Mouse (Mus musculus) retina, postnatal 7 days (tissue): ENCODE measurements around the gene Wiz.

Source experiments
- DNase-seq: peaks from one replicate; pipeline ENCODE4 v3.0.0-alpha.2; 2012; ENCODE audit warnings: low read depth, low spot score

Gene Wiz

DNA sequence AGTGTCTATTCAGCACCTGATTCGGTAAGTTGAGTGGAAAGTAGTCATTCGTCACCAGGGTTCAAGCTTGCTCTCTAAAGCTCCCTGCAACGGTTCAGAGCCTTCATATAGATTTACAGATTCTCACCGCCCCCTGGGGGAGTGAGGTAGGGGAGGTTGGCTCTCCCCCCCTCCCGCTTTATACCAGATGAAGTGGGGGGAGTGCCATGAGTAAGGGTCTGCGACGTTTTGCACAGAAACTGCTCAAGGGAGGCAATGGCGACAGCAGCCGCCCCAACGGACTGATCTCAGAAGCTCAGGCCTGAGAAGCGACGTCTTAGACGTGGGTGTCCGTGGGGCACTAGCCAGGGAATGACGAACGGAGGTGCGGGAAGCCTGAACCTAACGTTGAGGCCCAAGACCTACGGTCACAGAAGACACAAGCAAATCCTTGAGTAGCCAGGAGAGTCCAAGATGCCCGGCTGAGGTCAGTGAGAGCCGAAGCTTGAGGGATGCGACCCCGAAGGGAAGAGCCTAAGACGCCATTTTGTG lies 39.3 kb downstream of the Wiz start:
- DNase-seq = no peak

DNA sequence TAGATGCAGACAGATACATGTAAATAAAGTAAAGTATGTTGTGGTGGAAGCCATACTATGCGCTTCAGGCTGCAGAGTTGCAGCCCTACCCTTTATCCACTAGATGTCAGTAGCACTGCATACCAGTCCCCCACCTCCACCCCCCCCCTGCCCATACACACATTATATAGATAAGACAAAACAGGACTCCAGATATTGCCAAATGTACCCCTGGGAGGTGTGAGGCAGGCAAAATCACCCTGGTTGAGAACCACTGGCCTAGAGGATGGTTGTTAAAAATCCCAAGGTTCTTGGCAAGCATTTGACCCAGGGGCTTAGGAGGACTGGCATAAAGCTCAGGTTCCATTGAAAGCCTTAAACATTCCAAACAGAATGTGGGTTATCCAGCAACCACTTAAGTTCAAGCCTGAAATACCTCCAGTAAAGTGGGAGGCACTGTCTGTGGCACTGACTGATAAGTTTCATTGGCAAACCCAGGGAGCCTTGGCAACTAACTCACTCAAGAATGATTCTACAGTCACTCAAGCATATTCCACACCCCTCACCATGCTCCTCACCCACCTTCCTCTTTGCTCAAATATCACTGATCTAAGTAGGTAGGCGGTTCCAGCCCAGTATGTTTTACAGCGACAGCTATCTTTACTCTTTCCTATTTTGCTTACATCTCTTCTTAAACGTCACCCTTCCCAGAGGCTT lies 40.1 kb downstream of the Wiz start:
- DNase-seq = no peak

DNA sequence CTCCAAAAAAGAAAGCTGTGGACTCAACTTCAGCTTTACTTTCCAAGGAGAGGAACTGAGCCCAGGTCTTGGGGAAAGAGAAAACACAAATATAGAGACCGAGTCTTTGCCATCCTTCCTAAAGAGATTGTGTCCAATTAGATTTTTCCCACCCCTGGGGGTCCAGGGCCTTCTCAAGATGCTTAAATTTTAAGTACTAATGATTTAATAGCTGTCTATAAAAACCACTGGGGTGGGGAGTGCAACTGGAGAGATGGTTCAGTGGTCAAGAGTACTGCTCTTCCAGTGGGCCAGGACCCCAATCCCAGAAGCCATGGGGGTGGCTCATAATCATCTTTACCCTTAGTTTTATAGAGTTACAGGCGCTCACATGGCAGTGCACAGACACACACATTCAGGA lies 40.8 kb downstream of the Wiz start:
- DNase-seq = no peak

DNA sequence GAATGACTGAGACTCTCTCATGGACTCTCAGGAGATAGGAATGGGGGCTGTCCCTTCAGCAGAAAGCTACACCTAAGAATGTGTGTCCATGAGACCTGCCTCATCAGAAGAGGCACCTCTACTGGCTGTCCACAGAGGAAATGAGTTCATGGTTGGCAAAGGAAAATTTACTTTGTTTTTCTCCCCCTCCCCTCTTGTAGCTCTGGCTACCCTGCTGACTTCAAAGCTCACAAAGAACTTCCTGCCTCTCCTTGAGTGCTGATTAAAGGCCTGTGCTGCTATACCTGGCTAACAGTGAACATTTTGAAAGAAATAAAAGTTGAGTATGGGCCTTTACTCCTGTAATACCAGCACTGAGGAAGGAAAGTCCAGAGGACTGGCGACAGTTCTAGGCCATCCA lies 48.1 kb downstream of the Wiz start:
- no peak for DNase-seq

DNA sequence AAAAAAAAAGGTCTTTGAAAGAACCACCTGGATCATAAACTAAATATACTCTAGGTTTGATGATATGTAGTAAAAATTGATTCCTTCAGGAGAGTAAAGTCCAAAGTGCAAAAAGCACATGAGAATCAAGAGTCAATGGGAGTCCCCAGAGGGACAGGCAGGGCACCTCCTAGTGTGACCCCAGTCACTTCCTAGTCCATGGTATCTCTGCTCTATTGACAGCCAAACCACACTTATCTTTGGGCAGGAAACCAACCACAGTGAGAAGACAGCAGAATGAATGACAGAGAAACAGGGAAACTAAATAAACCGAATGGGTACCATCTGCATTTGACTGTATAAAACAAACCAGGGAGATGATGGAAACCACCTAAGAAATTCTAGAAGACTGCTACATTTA lies 49.1 kb downstream of the Wiz start:
- DNase-seq = no peak

DNA sequence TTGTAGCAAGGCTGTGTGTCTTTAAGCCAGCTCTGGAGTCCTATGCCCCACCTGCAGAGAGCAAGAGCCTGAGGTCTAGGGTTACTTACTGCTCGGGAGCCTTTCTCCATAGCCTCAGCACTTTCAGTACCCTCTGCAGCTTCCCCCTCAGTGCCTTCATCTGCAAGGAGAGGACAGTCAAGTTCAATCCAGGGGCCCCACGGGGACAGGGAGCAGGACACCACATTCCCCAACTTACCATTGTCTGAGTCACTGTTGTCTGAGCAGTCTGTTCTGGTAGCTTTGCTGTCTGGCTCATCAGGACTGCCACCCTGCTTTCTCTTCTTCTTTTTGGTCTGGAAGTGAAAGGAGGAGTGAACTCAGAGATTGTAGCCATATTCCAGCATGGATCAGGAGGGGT lies 53.4 kb downstream of the Wiz start:
- DNase-seq = no peak

DNA sequence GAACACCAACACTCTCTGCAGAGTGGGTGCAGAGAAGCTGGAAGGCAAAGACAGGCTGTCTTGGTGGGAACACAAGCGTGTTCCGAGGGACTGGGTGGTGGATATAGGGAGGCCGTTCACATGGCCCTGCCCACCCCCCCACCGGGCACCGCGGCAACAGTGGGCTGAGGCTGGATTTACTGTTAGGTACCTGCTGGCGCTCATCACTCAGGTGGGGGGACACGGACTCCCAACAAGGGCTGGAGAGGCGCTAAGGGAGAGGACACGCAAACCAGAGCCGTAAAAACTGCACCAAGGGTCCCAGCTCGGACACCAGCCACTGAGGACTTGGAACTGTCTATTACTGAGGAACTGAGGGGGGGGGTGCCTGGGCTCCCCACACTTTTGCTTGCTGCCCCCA lies 54.3 kb downstream of the Wiz start:
- DNase-seq = no peak

DNA sequence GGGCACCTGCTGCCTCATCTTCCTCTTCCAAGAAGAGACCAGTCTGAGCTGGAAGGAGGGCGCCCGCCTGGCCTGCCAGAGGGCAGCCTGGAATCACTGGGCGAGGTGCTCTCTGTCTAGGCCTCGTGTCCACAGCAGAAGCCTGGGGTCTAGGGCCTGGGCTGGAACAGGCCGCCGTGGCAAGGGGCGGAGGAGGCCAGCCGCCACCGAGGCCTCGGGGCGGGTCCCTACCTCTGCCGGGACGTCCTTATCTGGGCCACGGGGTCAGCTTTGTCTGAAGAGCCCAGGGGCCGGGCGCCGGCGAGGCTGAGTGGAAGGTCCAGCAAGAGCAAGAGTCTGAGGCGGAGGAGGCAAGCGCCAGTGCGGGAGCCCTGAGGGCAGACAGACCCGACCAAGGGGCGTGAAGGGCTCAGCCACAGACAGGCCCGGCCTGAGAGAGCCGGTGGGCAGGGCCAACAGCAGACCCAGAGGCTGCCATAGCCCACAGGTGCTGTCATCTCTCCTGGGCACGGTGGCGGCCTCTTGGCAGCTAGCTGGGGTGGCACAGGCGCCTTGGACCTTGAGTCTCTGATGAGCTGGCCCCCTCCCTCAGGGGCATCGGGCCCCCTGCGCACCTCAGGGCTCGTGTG lies 55.5 kb downstream of the Wiz start:
- DNase-seq = no peak

DNA sequence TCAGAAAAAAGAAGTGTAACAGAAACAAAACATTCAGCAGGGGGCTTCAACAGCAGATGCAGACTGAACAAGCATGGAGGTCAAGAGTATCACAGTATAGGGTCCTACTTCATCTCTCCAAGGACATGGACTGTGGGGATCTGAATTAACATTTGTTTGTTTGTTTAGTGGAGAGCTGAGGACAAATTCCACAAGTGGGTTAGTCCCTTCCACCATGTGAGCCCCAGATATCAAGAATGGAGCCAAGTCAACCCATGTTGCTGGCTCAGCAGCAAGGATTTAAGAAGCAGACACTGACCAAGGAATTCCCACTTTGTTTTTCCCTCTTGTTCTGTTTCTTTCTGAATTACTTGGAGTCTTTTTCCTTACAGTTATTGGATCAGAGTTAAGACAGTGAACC lies 61.7 kb downstream of the Wiz start:
- no peak for DNase-seq

DNA sequence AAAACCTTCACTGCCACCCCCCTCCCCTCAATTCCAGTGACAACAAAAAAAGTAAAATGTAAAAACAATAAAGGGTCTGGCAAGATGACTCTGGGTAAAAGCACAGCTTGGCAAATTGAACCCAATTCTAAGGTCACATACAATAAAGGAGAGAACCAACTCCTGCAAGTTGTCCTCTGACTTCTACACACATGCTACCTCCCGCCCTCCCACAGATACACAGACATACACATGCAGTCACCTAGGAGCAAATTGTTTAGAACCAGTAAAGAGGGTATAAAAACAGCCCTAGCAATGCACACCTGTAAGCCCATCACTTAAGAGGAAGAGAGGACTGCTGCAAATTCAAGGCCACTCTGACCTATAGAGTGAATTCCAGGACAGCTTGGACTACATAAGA lies 66.4 kb downstream of the Wiz start:
- DNase-seq = no peak

DNA sequence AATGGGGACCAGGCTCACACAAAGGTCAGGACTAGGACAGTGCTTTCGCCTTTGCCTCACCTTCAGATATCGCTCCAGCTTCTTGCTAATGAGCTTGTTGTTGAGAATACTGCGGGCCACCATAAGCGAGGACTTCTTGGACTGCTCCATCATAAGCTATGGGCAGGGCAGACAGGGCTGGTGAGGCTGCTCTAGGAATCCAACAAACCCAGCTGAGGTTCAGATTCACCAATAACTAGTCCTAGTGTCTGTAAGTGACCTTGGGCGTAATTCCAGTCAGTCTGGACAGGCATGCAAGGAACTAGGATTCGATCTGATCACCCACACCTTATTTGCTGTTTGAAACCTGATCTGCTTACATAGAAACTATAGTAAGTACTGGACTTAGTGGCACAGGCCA lies 67.4 kb downstream of the Wiz start:
- no peak for DNase-seq

DNA sequence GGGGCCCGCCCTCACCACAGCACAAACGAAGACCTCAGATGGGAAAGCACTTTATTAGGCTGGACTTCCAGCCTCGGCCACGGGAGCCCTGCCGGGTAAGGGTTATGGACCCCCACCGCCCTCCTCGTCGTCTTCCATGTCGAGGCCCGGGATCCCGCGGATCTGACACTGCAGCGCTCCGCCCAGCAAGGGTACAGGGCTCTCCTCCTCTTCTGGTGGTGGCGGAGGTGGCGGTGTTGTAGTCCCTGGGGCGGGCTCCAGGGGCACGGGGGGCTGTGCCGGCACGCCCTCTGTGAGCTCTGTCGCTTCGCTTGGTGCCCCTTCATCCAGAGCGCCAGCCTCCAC lies 67.9 kb downstream of the Wiz start:
- DNase-seq = no peak

DNA sequence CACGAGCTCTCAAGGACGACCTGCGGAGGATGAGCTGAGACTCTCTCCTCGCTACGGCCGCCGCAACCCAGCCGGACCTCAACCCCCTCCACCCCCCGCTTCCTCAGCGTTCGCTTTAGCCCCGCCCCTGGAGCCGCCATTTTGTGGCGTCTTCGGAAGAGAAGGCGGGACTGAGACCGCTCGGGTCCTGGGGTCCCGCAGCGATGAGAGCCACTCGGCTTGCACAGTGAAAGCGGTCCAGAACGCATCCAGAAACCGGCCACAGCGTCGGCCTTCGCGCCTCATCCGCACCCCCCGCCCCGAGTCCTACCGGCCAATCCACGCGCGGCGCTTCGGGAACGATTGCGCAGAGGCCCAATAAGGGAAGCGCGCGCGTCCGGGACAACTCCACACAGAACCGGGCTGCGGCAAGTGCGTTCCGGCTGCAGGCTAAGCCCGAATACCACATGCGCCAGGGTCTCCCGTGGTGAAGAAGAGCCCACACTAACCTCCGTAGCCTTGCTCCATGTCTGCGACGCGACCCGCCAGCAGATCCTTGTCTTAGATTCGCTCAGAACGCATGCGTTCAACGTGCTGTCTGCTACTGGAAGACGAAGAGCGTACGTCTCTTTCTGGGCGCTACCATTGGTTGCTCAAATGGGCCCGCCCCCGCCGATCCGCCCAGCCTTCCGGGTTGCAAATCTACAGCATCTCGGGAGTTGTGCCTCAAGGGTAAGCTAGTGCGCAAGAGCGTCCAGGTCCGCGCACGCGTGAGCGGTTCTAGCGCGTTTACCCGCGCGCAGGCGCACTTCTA lies 68.4 kb downstream of the Wiz start, which contains the start of gene Akap8:
Gene Akap8 (minus strand): TSS at position 642 of the 793 bp plus-strand sequence.
- DNase-seq = peak; percentile 95

DNA sequence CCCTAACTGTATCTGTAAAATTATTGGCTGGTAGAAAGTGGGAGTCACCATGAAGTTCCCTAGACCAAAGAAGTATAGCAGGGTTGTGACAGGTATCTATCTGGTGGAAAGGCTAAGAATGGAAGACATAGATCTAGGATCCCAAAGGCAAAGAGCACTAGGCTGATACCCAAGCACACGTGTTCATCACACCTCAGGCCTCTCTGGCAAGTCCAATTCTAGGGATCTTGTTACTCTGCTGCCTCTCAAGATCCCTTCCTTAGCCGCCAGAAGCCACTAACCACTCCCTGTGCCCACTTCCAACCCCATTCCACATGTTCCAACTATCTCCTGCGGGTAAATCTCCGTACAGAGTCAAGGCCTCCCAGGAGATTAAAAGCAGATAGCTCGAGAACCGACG lies 69.3 kb downstream of the Wiz start:
- DNase-seq = no peak

DNA sequence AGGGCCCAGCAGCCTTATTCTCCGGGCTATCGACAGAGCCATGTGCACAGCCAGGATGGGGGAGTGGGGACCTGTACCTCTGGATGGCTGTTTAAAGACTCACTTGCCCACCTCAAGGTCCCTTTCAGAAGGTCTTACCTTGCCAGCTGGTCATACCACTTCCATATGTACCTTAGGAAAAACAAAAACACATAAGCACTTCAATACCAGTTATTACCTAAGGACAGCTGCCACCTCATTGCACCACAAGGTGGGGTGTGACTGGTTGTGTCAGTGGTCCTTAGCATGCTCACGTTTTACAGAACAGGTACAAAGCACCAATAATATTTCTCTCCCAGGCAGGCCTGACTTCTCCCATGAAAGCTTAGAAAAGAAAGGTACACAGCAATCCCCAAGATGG lies 71.5 kb downstream of the Wiz start:
- DNase-seq = no peak

DNA sequence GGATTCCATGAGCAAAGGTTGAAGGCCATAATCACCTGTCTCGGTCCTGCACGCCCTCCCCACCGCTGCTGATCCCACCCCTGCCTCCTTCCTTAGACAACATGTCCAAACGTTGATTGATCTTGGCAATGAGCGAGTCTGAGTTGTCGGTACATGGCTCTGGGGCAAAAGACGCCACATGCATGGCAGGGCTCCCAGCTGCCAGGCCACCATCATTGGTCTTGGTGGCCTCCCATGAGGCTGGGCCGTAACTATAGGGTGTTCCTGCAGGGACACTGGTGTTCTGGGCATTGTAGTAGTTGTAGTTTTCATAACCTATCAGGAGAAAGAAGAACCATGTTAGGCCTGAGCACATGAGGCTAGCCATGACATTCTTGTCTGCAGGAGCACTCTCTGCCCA lies 72.2 kb downstream of the Wiz start:
- no peak for DNase-seq

DNA sequence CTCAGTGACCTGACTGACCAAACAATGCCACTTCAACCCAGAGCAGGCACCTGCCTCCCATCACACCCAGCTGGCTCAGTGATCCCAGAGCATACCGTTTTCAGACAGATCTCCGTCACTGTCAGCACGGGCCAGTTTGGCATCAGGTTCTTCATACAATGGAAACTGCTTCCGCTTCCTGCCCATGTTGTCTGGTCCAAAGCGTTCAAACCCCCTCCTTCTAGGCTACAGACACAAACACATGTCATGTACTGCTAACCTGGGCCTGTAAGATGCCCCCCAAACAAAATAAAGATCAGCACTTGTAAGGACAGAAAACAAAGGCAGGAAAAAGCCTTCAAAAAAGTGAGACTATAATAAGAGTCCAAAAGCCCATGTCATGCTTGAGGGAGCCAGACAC lies 73.7 kb downstream of the Wiz start:
- no peak for DNase-seq

DNA sequence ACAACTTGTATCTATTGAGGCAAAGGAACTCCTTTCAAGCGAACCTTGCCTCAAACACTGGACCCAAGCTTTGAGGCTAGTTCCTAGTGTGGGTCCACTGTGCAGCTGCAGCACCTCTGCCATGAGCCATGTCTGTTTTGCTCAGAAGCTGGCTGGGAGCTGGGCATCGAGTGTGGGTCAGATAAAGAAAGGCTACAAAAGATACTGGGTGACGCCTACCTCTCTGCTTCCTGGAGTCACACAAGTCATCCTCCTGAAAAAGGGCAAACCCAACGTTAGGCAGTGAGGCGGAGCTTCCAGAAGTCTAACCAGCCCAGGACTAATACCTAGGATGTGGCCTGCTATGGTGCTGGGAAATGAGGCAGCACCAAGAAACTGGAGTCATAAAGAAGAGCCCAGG lies 75.3 kb downstream of the Wiz start:
- DNase-seq = no peak

DNA sequence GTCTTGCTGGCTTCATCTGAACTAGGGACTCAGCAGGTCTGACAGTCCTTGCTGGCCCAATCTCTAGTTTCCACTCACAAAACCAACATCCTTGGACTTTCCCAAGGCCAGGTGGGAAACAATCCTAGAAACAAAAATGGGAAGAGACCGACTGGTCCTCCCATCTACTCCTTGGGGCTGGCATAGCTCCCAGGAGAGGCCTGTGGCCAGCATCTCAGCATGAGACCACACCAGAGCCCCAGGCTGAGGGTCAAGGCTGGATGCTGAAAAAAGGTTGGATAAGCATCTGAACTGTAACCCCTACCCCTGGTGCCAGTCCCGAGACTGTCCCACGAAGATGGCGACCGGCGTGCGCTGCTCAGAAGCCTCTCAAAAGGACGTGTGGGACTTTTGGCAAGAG lies 76.4 kb downstream of the Wiz start:
- DNase-seq = no peak

DNA sequence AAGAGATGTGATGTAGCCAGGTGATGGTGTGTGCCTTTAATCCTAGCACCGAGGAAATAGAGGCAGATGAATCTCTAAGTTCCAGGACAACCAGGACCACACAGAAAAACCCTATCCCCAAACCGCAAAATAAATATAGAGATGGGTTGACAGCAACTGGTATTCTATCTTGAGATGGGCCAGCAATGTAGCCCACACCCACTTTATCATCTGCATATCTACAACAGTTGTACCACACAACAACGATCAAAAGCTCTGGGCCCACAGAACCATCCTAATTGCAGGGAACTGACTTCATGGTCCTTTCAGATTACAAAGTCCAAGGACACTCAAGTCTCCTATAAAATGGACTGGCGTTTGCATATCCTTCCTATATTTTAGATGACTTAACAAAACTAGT lies 81.3 kb downstream of the Wiz start:
- DNase-seq = no peak
